Mouse (Mus musculus) forebrain, embryonic 13.5 days (tissue): ENCODE measurements around the gene Cox8c. TPM values are rescaled to one million over a fixed set of nuclear protein-coding genes. Genes with fewer than 3 reads are reported as not detected.

Experiments used
- ATAC-seq: fragments of 200-750 bp; cut with Nextera tagmentation; 2 replicates; pipeline ENCODE4 v1.8.0; 2017
- H3K27ac ChIP-seq: fragments of 300-500 bp; sonication (generic); 2 replicates; pipeline ENCODE4 v1.5.1; 2015; ENCODE audit warnings: inconsistent platforms, mild to moderate bottlenecking, moderate library complexity
- H3K27me3 ChIP-seq: fragments of 300-500 bp; sonication (generic); 2 replicates; pipeline ENCODE4 v1.6.1; 2015; ENCODE audit warnings: mild to moderate bottlenecking, inconsistent platforms
- H3K36me3 ChIP-seq: fragments of 300-500 bp; sonication (generic); 2 replicates; pipeline ENCODE4 v1.6.1; 2015; ENCODE audit warnings: mild to moderate bottlenecking, inconsistent platforms; ENCODE audit not compliant: poor library complexity, severe bottlenecking
- H3K4me1 ChIP-seq: fragments of 300-500 bp; sonication (generic); 2 replicates; pipeline ENCODE4 v1.6.1; 2015; ENCODE audit warnings: inconsistent platforms
- H3K4me2 ChIP-seq: fragments of 300-500 bp; sonication (generic); 2 replicates; pipeline ENCODE4 v1.6.1; 2015; ENCODE audit warnings: inconsistent platforms, mild to moderate bottlenecking, moderate library complexity
- H3K4me3 ChIP-seq: fragments of 300-500 bp; sonication (generic); 2 replicates; pipeline ENCODE4 v1.5.1; 2015; ENCODE audit warnings: mild to moderate bottlenecking, inconsistent platforms
- H3K9ac ChIP-seq: fragments of 300-500 bp; sonication (generic); 2 replicates; pipeline ENCODE4 v1.6.1; 2015; ENCODE audit warnings: mild to moderate bottlenecking, inconsistent platforms
- H3K9me3 ChIP-seq: fragments of 300-500 bp; sonication (generic); replicated peaks from 2 replicates; pipeline ENCODE4 v1.6.1; 2016; ENCODE audit warnings: inconsistent platforms
- WGBS: fragments of 180-500 bp; shearing (Covaris S2); methylation state at CpG from one replicate; pipeline ENCODE4 v1.1.7; 2015; 5-methylcytosine and 5-hydroxymethylcytosine counted together
- polyA plus RNA-seq: library from polyadenylated mRNA; unstranded; fragments of >200 nt; fragmentation: Nextera tagmentation; extraction: Ambion mirVana; gene quantifications from 2 replicates; pipeline ENCODE4 v1.2.1, GENCODE M21; 2015

Cox8c gene
- polyA plus RNA-seq, 1 experiment from 2014 or later, result not detected

- no peak overlapping the region for H3K4me3 ChIP-seq
- no peak overlapping the region for H3K4me2 ChIP-seq
- no peak for ATAC-seq
- 88% methylated on average over 4 of the region's 4 CpGs for WGBS
- H3K9ac ChIP-seq, result no peak overlapping the region
- H3K27me3 ChIP-seq, result no peaks in the 10 kb centered on the region
- no peak overlapping the region for H3K27ac ChIP-seq
- no peaks in the 10 kb centered on the region for H3K4me1 ChIP-seq
- H3K9me3 ChIP-seq, result no peaks in the 10 kb centered on the region; the same call in 1 of the 2 replicates
- H3K36me3 ChIP-seq, result no peaks in the 10 kb centered on the region
These were observed 30.6 kb downstream of the Cox8c start for GRCm38 (mm10) chr12:102929764-102930163.

DNA sequence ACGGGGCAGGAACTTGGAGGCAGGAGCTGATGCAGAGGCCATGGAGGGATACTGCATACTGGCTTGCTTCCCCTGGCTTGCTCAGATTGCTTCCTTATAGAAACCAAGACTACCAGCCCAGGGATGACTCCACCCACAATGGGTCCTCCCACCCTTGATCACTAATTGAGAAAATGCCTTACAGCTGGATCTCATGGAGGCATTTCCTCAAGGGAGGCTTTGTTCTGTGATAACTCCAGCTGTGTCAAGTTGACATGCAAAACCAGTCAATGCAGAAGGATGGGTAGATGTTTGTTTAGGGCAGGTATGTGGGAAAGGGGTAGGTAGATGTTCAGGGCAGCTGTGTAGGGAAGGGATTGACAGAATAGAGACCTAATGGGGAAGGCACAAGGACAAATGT lies 31.2 kb downstream of the Cox8c start:
- H3K4me3 ChIP-seq, result no peak overlapping the region
- H3K9me3 ChIP-seq, result no peaks in the 10 kb centered on the region
- no peak for ATAC-seq
- H3K9ac ChIP-seq, result no peak overlapping the region
- no peaks in the 10 kb centered on the region for H3K4me1 ChIP-seq
- H3K27me3 ChIP-seq, result no peaks in the 10 kb centered on the region
- H3K27ac ChIP-seq, result no peak overlapping the region
- no peaks in the 10 kb centered on the region for H3K36me3 ChIP-seq
- H3K4me2 ChIP-seq, result no peak overlapping the region
- 81% methylated on average over 1 of the region's 1 CpGs for WGBS

DNA sequence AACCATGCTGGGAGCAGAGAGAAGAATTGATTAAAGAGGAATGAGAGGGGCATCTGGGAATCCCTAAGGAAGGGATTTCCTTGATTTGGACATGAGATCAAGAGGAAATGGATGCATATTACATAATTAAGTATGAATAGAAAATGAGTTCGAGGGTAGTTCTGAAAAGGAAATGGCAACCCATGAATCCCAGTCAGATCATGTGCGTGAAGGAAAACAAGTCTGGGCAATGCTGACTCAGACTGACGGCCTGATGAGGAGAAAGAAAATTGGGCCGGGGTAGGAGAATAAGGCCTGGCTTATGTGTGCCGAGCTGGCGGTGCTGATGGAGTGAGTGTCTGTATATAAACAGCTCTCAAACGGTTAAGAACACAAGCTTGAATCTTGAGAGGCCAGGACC lies 31.7 kb downstream of the Cox8c start:
- no peak for ATAC-seq
- no peak overlapping the region for H3K9ac ChIP-seq
- no peaks in the 10 kb centered on the region for H3K4me1 ChIP-seq
- no peaks in the 10 kb centered on the region for H3K9me3 ChIP-seq
- no peak overlapping the region for H3K27ac ChIP-seq
- WGBS, result 86% methylated on average over 7 of the region's 7 CpGs
- H3K4me2 ChIP-seq, result no peak overlapping the region
- H3K36me3 ChIP-seq, result no peaks in the 10 kb centered on the region
- no peaks in the 10 kb centered on the region for H3K27me3 ChIP-seq
- H3K4me3 ChIP-seq, result no peak overlapping the region

DNA sequence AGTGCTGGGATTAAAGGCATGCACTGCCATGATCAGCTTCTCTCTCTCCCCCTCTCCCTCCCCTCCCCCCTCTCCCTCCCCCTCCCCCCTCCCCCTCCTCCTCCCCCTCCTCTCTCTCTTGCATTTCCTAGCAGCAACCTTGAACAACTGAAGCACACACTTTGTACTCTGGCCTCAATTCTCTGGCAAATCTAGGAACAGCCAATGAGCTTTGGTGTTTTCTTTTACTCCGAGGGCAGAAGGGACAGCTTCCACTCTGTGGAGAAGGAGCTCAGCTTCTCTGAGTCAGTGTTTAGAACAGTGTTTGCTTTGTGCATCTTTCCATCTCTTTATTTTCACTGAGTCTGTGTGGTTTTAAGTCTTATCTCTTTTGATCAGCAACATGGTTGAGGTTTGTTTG lies 36.8 kb downstream of the Cox8c start:
- no peak for ATAC-seq
- Histone ChIP-seq H3K4me2 (no peak overlapping the region), H3K36me3 (no peaks in the 10 kb centered on the region), H3K27ac (no peak overlapping the region), H3K9ac (no peak overlapping the region), H3K27me3 (no peaks in the 10 kb centered on the region), H3K9me3 (0 out of 2 replicates have a peak, but pooled peaks cover 3% of the 10 kb centered on the region), H3K4me1 (no peaks in the 10 kb centered on the region), H3K4me3 (no peak overlapping the region)
- 29% methylated on average over 1 of the region's 1 CpGs for WGBS

DNA sequence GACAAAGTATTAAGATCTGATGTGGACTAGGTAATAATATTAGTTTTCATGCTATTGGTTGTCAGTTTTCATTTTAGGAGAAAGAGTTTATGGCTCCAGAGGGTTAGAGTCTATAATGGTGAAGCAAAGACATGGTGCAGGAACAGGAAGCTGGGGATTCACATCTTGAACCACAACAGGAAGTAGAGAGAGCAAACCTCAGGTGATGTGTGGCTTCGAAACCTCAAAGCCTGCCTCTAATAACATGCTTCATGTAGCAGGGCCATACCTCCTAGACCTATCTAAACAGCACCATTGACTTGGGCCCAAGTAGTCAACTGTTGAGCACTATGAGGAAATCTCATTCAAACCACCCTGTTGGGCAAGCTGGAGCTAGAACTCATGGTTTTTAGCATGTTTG lies 46.5 kb downstream of the Cox8c start:
- ATAC-seq, result no peak
- no peak overlapping the region for H3K4me2 ChIP-seq
- H3K27ac ChIP-seq, result no peak overlapping the region
- no peaks in the 10 kb centered on the region for H3K36me3 ChIP-seq
- 92% methylated on average over 1 of the region's 1 CpGs for WGBS
- peaks cover 8% of the 10 kb centered on the region for H3K4me1 ChIP-seq
- H3K27me3 ChIP-seq, result peaks cover 10% of the 10 kb centered on the region
- 0 out of 2 replicates have a peak, but pooled peaks cover 7% of the 10 kb centered on the region for H3K9me3 ChIP-seq
- no peak overlapping the region for H3K4me3 ChIP-seq
- no peak overlapping the region for H3K9ac ChIP-seq

GRCm38 (mm10) chr12:102947826-102948225 lies 48.7 kb downstream of the Cox8c start:
- H3K9me3 ChIP-seq, result no peaks in the 10 kb centered on the region
- H3K4me2 ChIP-seq, result no peak overlapping the region
- no peak for ATAC-seq
- H3K36me3 ChIP-seq, result no peaks in the 10 kb centered on the region
- H3K4me3 ChIP-seq, result no peak overlapping the region
- WGBS, result 25% methylated on average over 10 of the region's 10 CpGs
- H3K9ac ChIP-seq, result no peak overlapping the region
- H3K27ac ChIP-seq, result no peak overlapping the region
- H3K27me3 ChIP-seq, result peaks cover 10% of the 10 kb centered on the region
- peaks cover 27% of the 10 kb centered on the region for H3K4me1 ChIP-seq

DNA sequence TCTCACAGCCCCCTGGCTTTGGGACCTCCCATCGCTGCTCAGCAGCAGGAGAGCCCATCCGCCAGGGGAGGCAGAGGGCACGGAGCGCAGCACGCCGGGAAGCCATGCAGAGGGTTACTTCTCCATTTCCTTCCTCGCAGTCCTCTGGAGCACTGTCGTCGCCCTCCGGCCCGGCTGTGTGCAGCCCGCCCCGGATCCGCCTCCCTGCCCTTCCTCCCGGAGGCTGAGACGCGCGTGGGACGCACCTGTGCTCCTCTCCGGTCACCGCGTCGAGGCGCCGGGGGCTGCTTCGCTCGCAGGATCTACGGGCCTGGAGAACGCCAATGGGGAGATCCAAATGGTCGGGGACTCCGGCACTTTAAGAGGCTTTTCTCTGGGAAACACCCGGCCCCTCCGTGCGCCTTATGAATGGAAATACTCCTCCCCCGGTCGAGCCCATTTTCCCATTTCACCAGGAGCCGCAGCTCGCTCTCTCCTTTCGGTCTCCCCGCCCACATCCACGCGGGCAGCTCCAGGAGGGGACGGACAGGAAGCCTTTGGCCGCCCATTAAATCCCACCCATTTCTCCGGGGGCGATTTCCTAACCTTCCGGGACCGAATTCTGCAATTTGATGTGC lies 49.8 kb downstream of the Cox8c start, which contains the start of gene Unc79:
Gene Unc79, plus strand, starts transcription at position 82 of the 617 bp plus-strand sequence.
- Histone ChIP-seq H3K27ac (peak within 1 kb of the TSS; percentile 93), H3K4me2 (peak within 1 kb of the TSS; percentile 71), H3K4me1 (peaks cover 27% of the 10 kb centered on the region), H3K4me3 (peak within 1 kb of the TSS; percentile 58), H3K36me3 (no peaks in the 10 kb centered on the region), H3K9ac (peak within 1 kb of the TSS; percentile 79), H3K9me3 (no peaks in the 10 kb centered on the region), H3K27me3 (peaks cover 10% of the 10 kb centered on the region)
- peak; percentile 84 for ATAC-seq
- under 1% methylated on average over 48 of the region's 48 CpGs for WGBS

- Histone ChIP-seq H3K9me3 (no peaks in the 10 kb centered on the region), H3K27ac (peak overlapping the region; percentile 93), H3K9ac (peak overlapping the region; percentile 79), H3K4me3 (peak overlapping the region; percentile 58), H3K4me1 (peaks cover 27% of the 10 kb centered on the region), H3K4me2 (peak overlapping the region; percentile 71), H3K27me3 (peaks cover 10% of the 10 kb centered on the region), H3K36me3 (no peaks in the 10 kb centered on the region)
- peak; percentile 81 for ATAC-seq
- WGBS, result 0% methylated on average over 42 of the region's 42 CpGs
These were observed 50.5 kb downstream of the Cox8c start for GRCm38 (mm10) chr12:102949395-102950208.

Other genes starting within 250 kb of the Cox8c start
- gene Itpk1, start 194.4 kb upstream of the Cox8c start, polyA plus RNA-seq, result 34.5 and 38.7 TPM in 2 replicates
- gene Moap1, start 155.7 kb upstream of the Cox8c start, polyA plus RNA-seq, result 38.7 and 45.2 TPM in 2 replicates
- 12.4 and 14.3 TPM in 2 replicates for gene Tmem251, start 155.6 kb upstream of the Cox8c start, polyA plus RNA-seq
- gene Gm28051, start 141.6 kb upstream of the Cox8c start, polyA plus RNA-seq, result not detected in 2 replicates
- 48.1 and 54.9 TPM in 2 replicates for gene Gon7, start 141.5 kb upstream of the Cox8c start, polyA plus RNA-seq
- 48.6 and 53.6 TPM in 2 replicates for gene Ubr7, start 141.3 kb upstream of the Cox8c start, polyA plus RNA-seq
- 32.6 and 34.3 TPM in 2 replicates for gene Gm20604, start 140.6 kb upstream of the Cox8c start, polyA plus RNA-seq
- 20.7 and 20.8 TPM in 2 replicates for gene Btbd7, start 20.8 kb upstream of the Cox8c start, polyA plus RNA-seq
- gene Unc79, start 49.5 kb downstream of the Cox8c start, polyA plus RNA-seq, result 5.3 and 6.0 TPM in 2 replicates